Mouse (Mus musculus): Measurements from ENCODE around the gene Gm9913. TPM values are rescaled to one million over a fixed set of nuclear protein-coding genes. Genes with fewer than 3 reads are reported as not detected.

The Gm9913 gene
- polyA plus RNA-seq, 2 experiments: 0.19 to 0.40 TPM

DNA sequence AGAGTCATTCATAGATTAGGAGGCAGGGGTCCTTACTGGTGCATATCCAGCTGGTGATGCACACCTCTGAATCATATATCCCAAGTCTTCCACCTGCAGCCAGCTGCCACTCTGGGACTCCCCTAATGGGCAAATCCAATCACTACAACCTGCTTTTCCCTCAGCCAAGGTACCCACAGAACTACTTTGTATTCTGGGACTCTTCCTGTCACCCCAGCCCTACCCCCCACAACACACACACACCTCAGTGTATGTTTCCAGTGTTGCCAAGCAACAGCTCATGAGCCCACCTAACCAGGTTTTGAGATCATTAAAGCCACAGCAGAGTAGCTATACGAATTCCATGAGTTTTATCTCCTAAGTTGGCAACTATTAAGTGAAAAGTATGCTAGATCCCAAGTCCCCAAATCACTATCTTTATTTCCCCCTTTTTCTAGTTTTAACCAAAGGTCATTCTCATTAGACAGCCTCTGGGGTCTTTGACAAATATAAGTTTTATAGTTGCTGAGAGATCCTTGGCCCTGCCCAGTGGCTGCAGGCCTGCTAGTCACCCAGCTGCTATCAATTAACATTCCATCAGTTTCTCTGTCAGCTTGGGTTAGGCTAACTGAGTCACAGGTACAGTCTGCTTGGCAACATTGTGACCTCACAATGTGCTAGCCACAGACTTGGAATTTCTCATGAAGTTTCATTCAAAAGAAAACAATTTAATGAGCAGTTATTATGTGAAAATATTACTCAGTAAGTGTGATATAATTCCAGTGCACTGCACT lies 44.1 kb downstream of the Gm9913 start:
- TF ChIP-seq POLR2A (IDR thresholded peaks at IDR 0.05; ENCODE audit: borderline replicate concordance, extremely low read depth, insufficient read depth, insufficient read length): no peak
- no peak overlapping the region for H3K27ac ChIP-seq (replicated peaks; ENCODE audit: low read depth, low read length)
- H3K9me3 ChIP-seq (ENCODE audit: control insufficient read depth, low read length): no peaks in the 10 kb centered on the region
- ATAC-seq (ENCODE audit: low FRiP score, low read depth) (no peak), DNase-seq (ENCODE audit: low spot score) (no peak)
- WGBS: 10% methylated on average over 1 of the region's 1 CpGs
- no peak overlapping the region for H3K4me3 ChIP-seq (replicated peaks; ENCODE audit: low read length)
- H3K9ac ChIP-seq (ENCODE audit: low read depth, low read length, severe bottlenecking): no peak overlapping the region
- H3K36me3 ChIP-seq (ENCODE audit: control insufficient read depth, insufficient read depth, low read length): no peaks in the 10 kb centered on the region
- no peak overlapping the region for H3K4me2 ChIP-seq (replicated peaks; ENCODE audit: low read depth, low read length, severe bottlenecking)
- no peaks in the 10 kb centered on the region for H3K4me1 ChIP-seq (ENCODE audit: control insufficient read depth, insufficient read depth, low read length)
- no peaks in the 10 kb centered on the region for H3K27me3 ChIP-seq (ENCODE audit: control insufficient read depth, insufficient read depth, low read length)

DNA sequence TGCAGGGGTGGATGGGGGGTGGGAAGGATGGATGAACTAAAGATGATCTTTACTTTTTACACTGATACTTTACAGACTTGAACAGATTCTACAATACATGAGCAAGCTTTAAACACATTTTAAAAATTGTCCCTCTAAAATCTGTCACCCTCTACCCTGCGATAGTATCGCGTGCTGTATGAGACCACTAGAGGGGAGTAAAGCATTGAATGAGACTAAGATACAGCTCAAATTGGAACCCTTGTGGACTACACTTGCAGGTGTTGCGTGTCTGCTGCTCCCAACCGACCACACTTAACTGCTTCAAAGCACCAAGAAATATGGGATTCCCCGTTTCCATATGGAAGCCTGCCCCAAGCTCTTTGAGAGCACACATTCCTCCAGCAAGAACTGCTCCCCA lies 50.9 kb downstream of the Gm9913 start:
- no peak for ATAC-seq (ENCODE audit: low FRiP score, low read depth)
- no peak overlapping the region for H3K27ac ChIP-seq (replicated peaks; ENCODE audit: low read depth, low read length)
- no peak overlapping the region for H3K4me3 ChIP-seq (replicated peaks; ENCODE audit: low read length)
- no peaks in the 10 kb centered on the region for H3K36me3 ChIP-seq (ENCODE audit: control insufficient read depth, insufficient read depth, low read length)
- DNase-seq (ENCODE audit: low spot score): no peak
- no peaks in the 10 kb centered on the region for H3K27me3 ChIP-seq (ENCODE audit: control insufficient read depth, insufficient read depth, low read length)
- H3K4me1 ChIP-seq (ENCODE audit: control insufficient read depth, insufficient read depth, low read length): no peaks in the 10 kb centered on the region
- TF ChIP-seq POLR2A (IDR thresholded peaks at IDR 0.05; ENCODE audit: borderline replicate concordance, extremely low read depth, insufficient read depth, insufficient read length): no peak
- no peaks in the 10 kb centered on the region for H3K9me3 ChIP-seq (ENCODE audit: control insufficient read depth, low read length)
- no peak overlapping the region for H3K9ac ChIP-seq (ENCODE audit: low read depth, low read length, severe bottlenecking)
- no peak overlapping the region for H3K4me2 ChIP-seq (replicated peaks; ENCODE audit: low read depth, low read length, severe bottlenecking)
- 68% methylated on average over 6 of the region's 6 CpGs for WGBS

Other genes starting within 250 kb of the Gm9913 start
- 29.5 and 31.4 TPM in 2 replicates for gene Fbn1, start 2.9 kb downstream of the Gm9913 start, polyA plus RNA-seq (2012; rRNA removed)
- gene Fbn1, start 2.9 kb downstream of the Gm9913 start, polyA plus RNA-seq (2014; fragmentation: Nextera tagmentation; extraction: Ambion mirVana): 47.0 and 49.4 TPM in 2 replicates
- gene Cep152, start 120.0 kb downstream of the Gm9913 start, polyA plus RNA-seq (2012; rRNA removed): 5.3 and 6.9 TPM in 2 replicates
- 5.3 and 6.2 TPM in 2 replicates for gene Cep152, start 120.0 kb downstream of the Gm9913 start, polyA plus RNA-seq (2014; fragmentation: Nextera tagmentation; extraction: Ambion mirVana)
- gene Eid1, start 168.0 kb downstream of the Gm9913 start, polyA plus RNA-seq (2012; rRNA removed): 143 and 182 TPM in 2 replicates
- 298 and 313 TPM in 2 replicates for gene Eid1, start 168.0 kb downstream of the Gm9913 start, polyA plus RNA-seq (2014; fragmentation: Nextera tagmentation; extraction: Ambion mirVana)
- 1.2 and 1.3 TPM in 2 replicates for gene Shc4, start 219.1 kb downstream of the Gm9913 start, polyA plus RNA-seq (2012; rRNA removed)
- gene Shc4, start 219.1 kb downstream of the Gm9913 start, polyA plus RNA-seq (2014; fragmentation: Nextera tagmentation; extraction: Ambion mirVana): 0.74 and 1.1 TPM in 2 replicates